Mouse (Mus musculus): ENCODE measurements around the gene Ache. TPM values are rescaled to one million over a fixed set of nuclear protein-coding genes. Genes with fewer than 3 reads are reported as not detected.

The Ache gene
- total RNA-seq, 2 experiments from 2014 or later = 53.8 to 62.9 TPM

- no peak for DNase-seq (ENCODE audit: extremely low spot score in 1 of 2, low spot score in 2 of 2)
- Histone ChIP-seq H3K27ac (no peak overlapping the region), H3K4me3 (no peak overlapping the region)
- intact Hi-C loops (cut with DNase I) = loop anchor here (5.0 kb wide), 1 partner anchor 230 kb away; no protein-coding TSS in a partner anchor
- TF ChIP-seq CTCF (IDR thresholded peaks at IDR 0.05) = no peak
These were observed 9.8 kb downstream of the Ache start for GRCm38 (mm10) chr5:137297126-137297525.

- H3K4me3 ChIP-seq = no peak overlapping the region
- TF ChIP-seq CTCF (IDR thresholded peaks at IDR 0.05) = no peak
- DNase-seq (ENCODE audit: extremely low spot score in 1 of 2, low spot score in 2 of 2) = no peak
- H3K27ac ChIP-seq = no peak overlapping the region
- intact Hi-C loops (cut with DNase I) = loop anchor here (5.0 kb wide), 1 partner anchor 228 kb away; no protein-coding TSS in a partner anchor
These were observed 11.9 kb downstream of the Ache start for GRCm38 (mm10) chr5:137299240-137299639.

- no peak for TF ChIP-seq CTCF (IDR thresholded peaks at IDR 0.05)
- no peak overlapping the region for H3K27ac ChIP-seq
- DNase-seq (ENCODE audit: extremely low spot score in 1 of 2, low spot score in 2 of 2) = no peak
- H3K4me3 ChIP-seq = no peak overlapping the region
- intact Hi-C loops (cut with DNase I) = no loop called here
These were observed 13.9 kb downstream of the Ache start for GRCm38 (mm10) chr5:137301253-137301652.

GRCm38 (mm10) chr5:137303609-137304008, 16.3 kb downstream of the Ache start:
- TF ChIP-seq CTCF (IDR thresholded peaks at IDR 0.05) = no peak
- intact Hi-C loops (cut with DNase I) = no loop called here
- DNase-seq (ENCODE audit: extremely low spot score in 1 of 2, low spot score in 2 of 2) = no peak
- Histone ChIP-seq H3K4me3 (no peak overlapping the region), H3K27ac (no peak overlapping the region)

GRCm38 (mm10) chr5:137304165-137304564, 16.8 kb downstream of the Ache start:
- TF ChIP-seq CTCF (IDR thresholded peaks at IDR 0.05) = no peak
- H3K4me3 ChIP-seq = no peak overlapping the region
- intact Hi-C loops (cut with DNase I) = no loop called here
- DNase-seq (ENCODE audit: extremely low spot score in 1 of 2, low spot score in 2 of 2) = no peak
- no peak overlapping the region for H3K27ac ChIP-seq

GRCm38 (mm10) chr5:137304816-137305215, 17.5 kb downstream of the Ache start:
- intact Hi-C loops (cut with DNase I) = loop anchor here (5.0 kb wide), 1 partner anchor 273 kb away; no protein-coding TSS in a partner anchor
- H3K4me3 ChIP-seq = peak overlapping the region; percentile 13; the same call in 1 of the 2 replicates
- TF ChIP-seq CTCF (IDR thresholded peaks at IDR 0.05) = no peak
- peak overlapping the region; percentile 86; the same call in 1 of the 2 replicates for H3K27ac ChIP-seq
- no peak for DNase-seq (ENCODE audit: extremely low spot score in 1 of 2, low spot score in 2 of 2)

GRCm38 (mm10) chr5:137305822-137306221, 18.5 kb downstream of the Ache start:
- TF ChIP-seq CTCF (IDR thresholded peaks at IDR 0.05) = no peak
- no peak for DNase-seq (ENCODE audit: extremely low spot score in 1 of 2, low spot score in 2 of 2)
- intact Hi-C loops (cut with DNase I) = loop anchor here (5.0 kb wide), 1 partner anchor 274 kb away; no protein-coding TSS in a partner anchor
- Histone ChIP-seq H3K27ac (peak overlapping the region; percentile 86; the same call in 1 of the 2 replicates), H3K4me3 (peak overlapping the region; percentile 95)

GRCm38 (mm10) chr5:137306439-137307005, 19.2 kb downstream of the Ache start:
- DNase-seq (ENCODE audit: extremely low spot score in 1 of 2, low spot score in 2 of 2) = no peak
- no peak for TF ChIP-seq CTCF (IDR thresholded peaks at IDR 0.05)
- Histone ChIP-seq H3K4me3 (peak overlapping the region; percentile 95), H3K27ac (peak overlapping the region; percentile 86)
- intact Hi-C loops (cut with DNase I) = loop anchor here (1.0 to 5.0 kb wide), 2 partner anchors 196 to 274 kb away; partner anchors contain the start of gene Pop7

- Histone ChIP-seq H3K4me3 (peak within 1 kb of the TSS; percentile 95), H3K27ac (peak within 1 kb of the TSS; percentile 86)
- DNase-seq (ENCODE audit: extremely low spot score in 1 of 2, low spot score in 2 of 2) = peak; percentile 88 to 91
- TF ChIP-seq CTCF (IDR thresholded peaks at IDR 0.05) = no peak
- intact Hi-C loops (cut with DNase I) = loop anchor here (1.0 to 5.0 kb wide), 2 partner anchors 195 to 275 kb away; partner anchors contain the start of gene Pop7
These were observed 20.0 kb downstream of the Ache start, which contains the start of gene Srrt for GRCm38 (mm10) chr5:137307071-137307912. Gene Srrt (minus strand): TSS chr5:137307674.

- TF ChIP-seq CTCF (IDR thresholded peaks at IDR 0.05) = no peak
- H3K27ac ChIP-seq = peak overlapping the region; percentile 86
- H3K4me3 ChIP-seq = peak overlapping the region; percentile 95
- no peak for DNase-seq (ENCODE audit: extremely low spot score in 1 of 2, low spot score in 2 of 2)
- intact Hi-C loops (cut with DNase I) = loop anchor here (5.0 kb wide), 1 partner anchor 276 kb away; no protein-coding TSS in a partner anchor
These were observed 21.0 kb downstream of the Ache start for GRCm38 (mm10) chr5:137308356-137308755.

- intact Hi-C loops (cut with DNase I) = no loop called here
- no peak for TF ChIP-seq CTCF (IDR thresholded peaks at IDR 0.05)
- DNase-seq (ENCODE audit: extremely low spot score in 1 of 2, low spot score in 2 of 2) = no peak
- H3K4me3 ChIP-seq = peak overlapping the region; percentile 42
- H3K27ac ChIP-seq = peak overlapping the region; percentile 50; the same call in 1 of the 2 replicates
These were observed 26.3 kb downstream of the Ache start for GRCm38 (mm10) chr5:137313466-137314192.

Measured in left cerebral cortex, adult 2 months (tissue).